Mouse (Mus musculus) thymus, postnatal 25 days (tissue): ENCODE results near the gene Gm11564.
"Not testable (repeated sequence)": the region's sequence is repeated elsewhere in the genome, so short reads cannot be mapped to it uniquely, and the experiment has no call there.

Source experiments
- DNase-seq: peaks from one replicate; pipeline ENCODE4 v3.0.0; 2022

The Gm11564 gene

GRCm38 (mm10) chr11:99815566-99815965, at the start of gene Gm11564:
Gm11564 (minus strand) TSS chr11:99815666.
- DNase-seq = not testable (repeated sequence)

GRCm38 (mm10) chr11:99864176-99864575, 48.7 kb upstream of the Gm11564 start, which contains the start of gene Gm11559:
Gm11559 (plus strand) TSS chr11:99864476.
- not testable (repeated sequence) for DNase-seq

- DNase-seq = no peak
These were observed 43.3 kb upstream of the Gm11564 start for GRCm38 (mm10) chr11:99858761-99859160.

GRCm38 (mm10) chr11:99857617-99858016, 42.2 kb upstream of the Gm11564 start, which contains the start of gene Gm11568:
Gm11568 (plus strand) TSS chr11:99857917.
- DNase-seq = no peak

- no peak for DNase-seq
These were observed 38.7 kb upstream of the Gm11564 start for GRCm38 (mm10) chr11:99854121-99854520.

- no peak for DNase-seq
These were observed 36.0 kb upstream of the Gm11564 start, which contains the start of gene Krtap4-16 for GRCm38 (mm10) chr11:99851508-99851907. Krtap4-16 (minus strand) TSS chr11:99851608.

- no peak for DNase-seq
These were observed 31.3 kb upstream of the Gm11564 start for GRCm38 (mm10) chr11:99846746-99847145.

GRCm38 (mm10) chr11:99842185-99842584, 26.7 kb upstream of the Gm11564 start:
- no peak for DNase-seq

GRCm38 (mm10) chr11:99837966-99838365, 22.5 kb upstream of the Gm11564 start, which contains the start of gene 2300003K06Rik:
2300003K06Rik (minus strand) TSS chr11:99838066.
- DNase-seq = no peak

GRCm38 (mm10) chr11:99809792-99810191, 5.7 kb downstream of the Gm11564 start, which contains the start of gene Krtap4-13:
Krtap4-13 (minus strand) TSS chr11:99809892.
- not testable (repeated sequence) for DNase-seq

GRCm38 (mm10) chr11:99804346-99804745, 11.1 kb downstream of the Gm11564 start, which contains the start of gene Gm11554:
Gm11554 (minus strand) TSS chr11:99804446.
- DNase-seq = not testable (repeated sequence)

- DNase-seq = not testable (repeated sequence)
These were observed 16.6 kb downstream of the Gm11564 start, which contains the start of gene Gm11569 for GRCm38 (mm10) chr11:99798832-99799231. Gm11569 (minus strand) TSS chr11:99798932.

- no peak for DNase-seq
These were observed 22.1 kb downstream of the Gm11564 start, which contains the start of gene Gm11596 for GRCm38 (mm10) chr11:99793367-99793766. Gm11596 (minus strand) TSS chr11:99793467.

GRCm38 (mm10) chr11:99784900-99785299, 30.6 kb downstream of the Gm11564 start, which contains the start of gene Krtap4-9:
Krtap4-9 (plus strand) TSS chr11:99785200.
- not testable (repeated sequence) for DNase-seq

- no peak for DNase-seq
These were observed 34.9 kb downstream of the Gm11564 start, which contains the start of gene Krtap4-8 for GRCm38 (mm10) chr11:99780604-99781003. Krtap4-8 (minus strand) TSS chr11:99780704.

- DNase-seq = no peak
These were observed 37.1 kb downstream of the Gm11564 start for GRCm38 (mm10) chr11:99778401-99778800.

- not testable (repeated sequence) for DNase-seq
These were observed 42.7 kb downstream of the Gm11564 start, which contains the start of gene Gm11595 for GRCm38 (mm10) chr11:99772813-99773212. Gm11595 (minus strand) TSS chr11:99772913.

GRCm38 (mm10) chr11:99768410-99768809, 47.1 kb downstream of the Gm11564 start:
- DNase-seq = no peak
